Mouse (Mus musculus) forebrain, embryonic 16.5 days (tissue): ENCODE results near the gene Asnsd1. TPM values are rescaled to one million over a fixed set of nuclear protein-coding genes. Genes with fewer than 3 reads are reported as not detected.
"Not testable (repeated sequence)": the region's sequence is repeated elsewhere in the genome, so short reads cannot be mapped to it uniquely, and the experiment has no call there.

Experiments used
- ATAC-seq: fragments of 200-750 bp; cut with Nextera tagmentation; 2 replicates; pipeline ENCODE4 v1.8.0; 2017; ENCODE audit warnings: mild to moderate bottlenecking, moderate library complexity
- H3K27ac ChIP-seq: fragments of 300-500 bp; sonication (generic); 2 replicates; pipeline ENCODE4 v1.5.1; 2014; ENCODE audit warnings: low read length, control low read depth
- H3K27me3 ChIP-seq: fragments of 300-500 bp; sonication (generic); replicated peaks from 2 replicates; pipeline ENCODE4 v1.6.1; 2014; ENCODE audit warnings: low read length; ENCODE audit not compliant: control insufficient read depth, insufficient read depth
- H3K36me3 ChIP-seq: fragments of 300-500 bp; sonication (generic); 2 replicates; pipeline ENCODE4 v1.6.1; 2014; ENCODE audit not compliant: control insufficient read depth, insufficient read depth
- H3K4me1 ChIP-seq: fragments of 300-500 bp; sonication (generic); replicated peaks from 2 replicates; pipeline ENCODE4 v1.6.1; 2014; ENCODE audit warnings: low read length; ENCODE audit not compliant: control insufficient read depth, insufficient read depth
- H3K4me2 ChIP-seq: fragments of 300-500 bp; sonication (generic); 2 replicates; pipeline ENCODE4 v1.6.1; 2014; ENCODE audit warnings: mild to moderate bottlenecking, low read length, control low read depth
- H3K4me3 ChIP-seq: fragments of 300-500 bp; sonication (generic); replicated peaks from 2 replicates; pipeline ENCODE4 v1.5.1; 2014; ENCODE audit warnings: mild to moderate bottlenecking, low read length, control low read depth
- H3K9ac ChIP-seq: fragments of 300-500 bp; sonication (generic); replicated peaks from 2 replicates; pipeline ENCODE4 v1.6.1; 2014; ENCODE audit warnings: low read depth, low read length, control low read depth
- H3K9me3 ChIP-seq: fragments of 300-500 bp; sonication (generic); 2 replicates; pipeline ENCODE4 v1.6.1; 2016; ENCODE audit warnings: low read length; ENCODE audit not compliant: control insufficient read depth
- WGBS: fragments of 180-500 bp; shearing (Covaris S2); extraction: QIAGEN DNeasy Blood & Tissue Kit; methylation state at CpG from one replicate; pipeline ENCODE4 v1.1.7; 2014; 5-methylcytosine and 5-hydroxymethylcytosine counted together
- polyA plus RNA-seq: library from polyadenylated mRNA; unstranded; fragments of >200 nt; fragmentation: Nextera tagmentation; extraction: Ambion mirVana; gene quantifications from 2 replicates; pipeline ENCODE4 v1.2.1, GENCODE M21; 2015

Gene Asnsd1
- polyA plus RNA-seq, 1 experiment from 2014 or later = 53.8 TPM

GRCm38 (mm10) chr1:53337403-53337802 is 15.1 kb downstream of the Asnsd1 start:
- not testable (repeated sequence) for H3K4me2 ChIP-seq, H3K9ac ChIP-seq, H3K27me3 ChIP-seq, H3K27ac ChIP-seq, H3K4me1 ChIP-seq, H3K9me3 ChIP-seq, H3K4me3 ChIP-seq, ATAC-seq
- WGBS = 77% methylated on average over 2 of the region's 2 CpGs
- H3K36me3 ChIP-seq = peaks cover 11% of the 10 kb centered on the region

- Histone ChIP-seq H3K9ac (no peak overlapping the region), H3K36me3 (no peaks in the 10 kb centered on the region), H3K4me1 (no peaks in the 10 kb centered on the region), H3K27me3 (no peaks in the 10 kb centered on the region), H3K4me2 (no peak overlapping the region), H3K9me3 (no peaks in the 10 kb centered on the region; the same call in 1 of the 2 replicates), H3K4me3 (no peak overlapping the region), H3K27ac (no peak overlapping the region)
- no peak for ATAC-seq
These were observed 17.1 kb downstream of the Asnsd1 start for GRCm38 (mm10) chr1:53335465-53335864.

GRCm38 (mm10) chr1:53333527-53333926 is 19.0 kb downstream of the Asnsd1 start:
- not testable (repeated sequence) for H3K9ac ChIP-seq, H3K27ac ChIP-seq, H3K4me2 ChIP-seq, H3K9me3 ChIP-seq, H3K4me1 ChIP-seq, H3K36me3 ChIP-seq, H3K4me3 ChIP-seq, H3K27me3 ChIP-seq, ATAC-seq
- WGBS = 83% methylated on average over 5 of the region's 5 CpGs

GRCm38 (mm10) chr1:53324827-53325494 is 27.6 kb downstream of the Asnsd1 start:
- H3K9ac ChIP-seq = no peak overlapping the region
- peaks cover 10% of the 10 kb centered on the region for H3K36me3 ChIP-seq
- H3K4me1 ChIP-seq = no peaks in the 10 kb centered on the region
- H3K4me3 ChIP-seq = no peak overlapping the region
- ATAC-seq = no peak
- H3K9me3 ChIP-seq = no peaks in the 10 kb centered on the region
- H3K27ac ChIP-seq = no peak overlapping the region
- WGBS = 96% methylated on average over 5 of the region's 5 CpGs
- H3K4me2 ChIP-seq = no peak overlapping the region
- no peaks in the 10 kb centered on the region for H3K27me3 ChIP-seq

- H3K9me3 ChIP-seq = no peaks in the 10 kb centered on the region
- no peak for ATAC-seq
- no peak overlapping the region for H3K4me2 ChIP-seq
- H3K9ac ChIP-seq = no peak overlapping the region
- no peaks in the 10 kb centered on the region for H3K4me1 ChIP-seq
- H3K27ac ChIP-seq = no peak overlapping the region
- no peaks in the 10 kb centered on the region for H3K27me3 ChIP-seq
- 100% methylated on average over 1 of the region's 1 CpGs for WGBS
- H3K4me3 ChIP-seq = no peak overlapping the region
- peaks cover 10% of the 10 kb centered on the region for H3K36me3 ChIP-seq
These were observed 28.3 kb downstream of the Asnsd1 start for GRCm38 (mm10) chr1:53324277-53324676.

- H3K27me3 ChIP-seq = no peaks in the 10 kb centered on the region
- ATAC-seq = no peak
- 92% methylated on average over 5 of the region's 5 CpGs for WGBS
These were observed 29.3 kb downstream of the Asnsd1 start for GRCm38 (mm10) chr1:53323254-53323653.

GRCm38 (mm10) chr1:53321662-53322344 is 30.7 kb downstream of the Asnsd1 start:
- Histone ChIP-seq H3K4me1 (no peaks in the 10 kb centered on the region), H3K9ac (no peak overlapping the region), H3K4me2 (no peak overlapping the region), H3K36me3 (peaks cover 12% of the 10 kb centered on the region), H3K9me3 (no peaks in the 10 kb centered on the region), H3K4me3 (no peak overlapping the region), H3K27me3 (no peaks in the 10 kb centered on the region), H3K27ac (no peak overlapping the region)
- 97% methylated on average over 4 of the region's 4 CpGs for WGBS
- no peak for ATAC-seq

More at GRCm38 (mm10) chr1:53323254-53323653, 29.3 kb downstream of the Asnsd1 start:
- H3K27ac ChIP-seq = no peak overlapping the region
- H3K36me3 ChIP-seq = peaks cover 12% of the 10 kb centered on the region
- H3K9ac ChIP-seq = no peak overlapping the region
- no peaks in the 10 kb centered on the region for H3K4me1 ChIP-seq
- H3K9me3 ChIP-seq = no peaks in the 10 kb centered on the region
- H3K4me2 ChIP-seq = no peak overlapping the region
- no peak overlapping the region for H3K4me3 ChIP-seq

GRCm38 (mm10) chr1:53312989-53313967 is 39.3 kb downstream of the Asnsd1 start, which contains the start of gene Osgepl1:
Gene Osgepl1, plus strand, starts transcription at chr1:53313624.
- 2% methylated on average over 27 of the region's 27 CpGs for WGBS
- no peaks in the 10 kb centered on the region for H3K27me3 ChIP-seq
- H3K36me3 ChIP-seq = no peaks in the 10 kb centered on the region
- H3K4me2 ChIP-seq = peak within 1 kb of the TSS; percentile 63
- peak within 1 kb of the TSS; percentile 86 for H3K27ac ChIP-seq
- H3K9me3 ChIP-seq = no peaks in the 10 kb centered on the region
- peaks cover 6% of the 10 kb centered on the region for H3K4me1 ChIP-seq
- peak within 1 kb of the TSS; percentile 62 for H3K4me3 ChIP-seq
- peak; percentile 99 for ATAC-seq
- H3K9ac ChIP-seq = peak within 1 kb of the TSS; percentile 67

- H3K9me3 ChIP-seq = no peaks in the 10 kb centered on the region
- no peaks in the 10 kb centered on the region for H3K27me3 ChIP-seq
- H3K4me1 ChIP-seq = peaks cover 12% of the 10 kb centered on the region
- no peak overlapping the region for H3K9ac ChIP-seq
- 86% methylated on average over 4 of the region's 4 CpGs for WGBS
- H3K4me3 ChIP-seq = no peak overlapping the region
- no peaks in the 10 kb centered on the region for H3K36me3 ChIP-seq
- ATAC-seq = no peak
- H3K27ac ChIP-seq = no peak overlapping the region
- H3K4me2 ChIP-seq = no peak overlapping the region
These were observed 52.0 kb downstream of the Asnsd1 start for GRCm38 (mm10) chr1:53300506-53300905.
